Mouse (Mus musculus) 3T3-L1 (cell line): ENCODE data around the gene Anks1b.

ENCODE experiments used
- DNase-seq: peaks from one replicate; pipeline ENCODE4 v3.0.0-alpha.2; 2015; ENCODE audit warnings: low read depth, low spot score

Anks1b gene

GRCm38 (mm10) chr10:89974361-89974760 is 101.1 kb downstream of the Anks1b start:
- no peak for DNase-seq

GRCm38 (mm10) chr10:89975431-89975841 is 102.1 kb downstream of the Anks1b start:
- peak; percentile 27 for DNase-seq

DNA sequence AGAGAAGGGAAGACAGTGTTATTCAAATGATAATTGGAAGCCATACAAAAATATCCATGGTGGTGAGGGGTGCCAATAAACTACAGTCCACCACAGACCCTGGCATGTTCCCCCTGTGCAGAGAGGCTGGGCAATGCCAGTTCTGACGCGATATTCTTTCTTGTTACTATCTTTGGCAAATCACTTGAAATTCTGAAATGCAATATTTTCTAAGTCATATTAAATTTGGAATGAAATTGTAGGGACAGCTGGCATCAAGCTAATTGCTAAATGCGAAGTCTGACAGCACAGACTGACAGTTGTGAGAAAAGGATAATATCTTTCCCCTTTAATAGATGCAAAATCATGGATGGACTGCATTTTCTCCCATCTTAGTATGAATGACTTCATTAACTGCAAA is 103.3 kb downstream of the Anks1b start:
- no peak for DNase-seq

- no peak for DNase-seq
Measured at GRCm38 (mm10) chr10:89994171-89994570, 120.9 kb downstream of the Anks1b start.

DNA sequence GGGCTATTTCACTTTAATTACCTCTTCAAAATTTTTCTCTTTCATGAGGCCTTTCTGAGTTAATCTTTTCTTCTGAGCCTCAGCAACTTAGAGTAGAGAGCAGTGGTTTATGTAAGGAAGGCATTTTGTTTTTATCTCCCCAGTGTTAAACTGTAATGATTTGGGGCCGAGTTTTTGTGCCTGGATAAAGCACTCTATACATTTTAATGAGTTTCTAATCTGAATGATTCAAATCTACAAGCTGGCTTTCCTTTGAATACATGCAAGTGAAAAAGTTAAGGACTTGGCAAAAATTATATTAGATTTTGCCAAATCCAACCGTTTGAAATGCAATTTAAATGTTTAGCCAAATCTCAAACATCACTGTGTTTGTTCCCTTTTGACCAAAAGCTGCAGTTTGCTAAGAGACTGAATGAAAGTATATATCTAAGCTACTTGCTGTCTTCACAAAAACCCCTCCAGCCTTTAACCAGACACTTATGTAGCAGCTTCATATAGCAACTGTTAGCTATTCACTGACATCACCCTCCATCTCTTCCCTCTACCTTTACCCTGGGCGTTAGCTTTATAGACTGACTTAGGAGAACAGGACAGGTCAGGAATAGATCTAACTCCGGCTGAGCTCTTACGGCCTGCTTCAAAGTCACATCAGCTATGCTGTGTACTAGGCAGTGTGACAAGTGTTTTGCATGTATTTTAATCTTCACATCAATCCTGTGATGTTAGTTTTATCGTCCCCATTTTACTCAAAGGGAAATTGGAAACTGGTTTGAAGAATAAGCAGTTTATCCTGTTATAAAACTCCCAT is 122.5 kb downstream of the Anks1b start:
- DNase-seq = no peak

- no peak for DNase-seq
Measured at GRCm38 (mm10) chr10:90003980-90004729, 130.8 kb downstream of the Anks1b start.

GRCm38 (mm10) chr10:90004882-90005281 is 131.6 kb downstream of the Anks1b start:
- no peak for DNase-seq

- DNase-seq = no peak
Measured at GRCm38 (mm10) chr10:90033037-90033436, 159.7 kb downstream of the Anks1b start.

- peak; percentile 18 for DNase-seq
Measured at GRCm38 (mm10) chr10:90043287-90043686, 170.0 kb downstream of the Anks1b start.

DNA sequence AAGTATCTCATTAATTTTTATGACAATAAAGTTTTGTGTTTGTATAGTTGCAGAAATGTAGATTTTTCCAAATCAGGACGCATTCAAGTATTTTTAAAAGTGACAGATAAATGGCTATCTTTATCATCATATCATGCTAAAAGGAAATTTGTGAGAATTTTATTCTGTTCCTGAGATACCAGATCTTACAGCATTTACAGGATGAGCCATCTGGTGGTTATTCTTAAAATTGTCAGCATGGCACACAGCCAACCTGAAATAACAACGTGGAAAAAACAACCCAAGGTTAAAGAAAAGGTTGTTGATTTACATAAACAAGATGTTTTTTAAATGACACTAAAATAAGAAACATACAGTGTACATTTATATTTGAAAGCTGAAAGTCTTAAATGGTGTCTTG is 170.5 kb downstream of the Anks1b start:
- peak; percentile 70 for DNase-seq

DNA sequence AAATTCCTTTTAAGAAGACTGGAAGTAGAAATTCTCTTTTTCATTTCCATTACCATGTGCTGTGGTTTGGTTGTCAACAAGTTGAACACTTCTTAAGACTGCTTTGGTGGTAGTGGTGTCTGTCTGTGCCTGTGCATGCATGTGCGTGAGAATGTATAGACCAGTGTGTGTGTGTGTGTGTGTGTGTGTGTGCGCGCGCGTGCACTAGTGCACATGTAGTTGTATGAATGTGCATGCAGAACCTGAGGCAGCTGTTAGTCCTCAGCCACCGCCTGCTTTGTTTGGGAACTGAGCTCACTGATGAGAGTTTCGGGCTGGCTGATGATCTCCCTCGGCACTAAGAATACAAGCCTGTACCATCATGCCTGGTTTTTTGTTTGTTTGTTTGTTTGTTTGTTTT is 170.9 kb downstream of the Anks1b start:
- no peak for DNase-seq

- peak; percentile 71 for DNase-seq
Measured at GRCm38 (mm10) chr10:90068651-90069050, 195.3 kb downstream of the Anks1b start.

DNA sequence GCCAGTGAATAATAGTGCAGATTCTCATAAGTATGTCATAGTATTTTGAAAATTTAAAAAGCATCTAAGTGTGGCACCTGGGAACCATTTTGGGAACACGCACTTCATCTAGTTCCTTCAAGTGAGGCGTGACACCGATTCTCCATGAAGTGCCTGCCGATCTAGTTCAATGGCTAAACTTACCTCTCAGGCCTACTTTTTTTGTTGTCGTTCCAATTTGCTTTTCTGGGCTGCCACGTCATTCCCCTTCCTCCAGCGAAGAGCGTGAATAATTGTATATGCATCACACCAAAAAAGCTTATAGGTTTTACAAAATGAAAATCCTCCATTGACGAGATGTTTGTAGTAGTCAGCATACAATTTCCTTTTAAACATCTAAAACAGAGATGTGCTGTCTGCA is 204.6 kb downstream of the Anks1b start:
- no peak for DNase-seq

- peak; percentile 5 for DNase-seq
Measured at GRCm38 (mm10) chr10:90081151-90081550, 207.8 kb downstream of the Anks1b start.

DNA sequence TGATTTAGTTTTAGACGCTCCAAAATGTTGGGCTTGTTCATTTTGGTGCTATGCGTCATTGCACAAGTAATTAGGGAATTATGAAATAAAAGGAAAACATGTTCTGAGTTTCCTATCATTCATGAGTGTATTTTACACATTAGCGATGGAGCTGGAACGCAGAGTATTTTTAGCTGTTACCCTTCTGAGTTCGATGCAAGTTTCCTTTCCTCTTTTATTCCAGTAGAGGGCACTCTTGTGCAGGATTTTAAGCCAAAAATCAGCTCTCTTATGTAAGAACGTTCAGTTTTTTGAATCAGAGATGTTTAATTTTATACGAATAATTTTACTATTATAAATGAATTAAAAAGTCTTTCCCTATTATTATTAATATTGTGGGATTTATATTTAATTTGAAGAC is 208.3 kb downstream of the Anks1b start:
- peak; percentile 69 for DNase-seq

GRCm38 (mm10) chr10:90093877-90094276 is 220.6 kb downstream of the Anks1b start:
- no peak for DNase-seq

DNA sequence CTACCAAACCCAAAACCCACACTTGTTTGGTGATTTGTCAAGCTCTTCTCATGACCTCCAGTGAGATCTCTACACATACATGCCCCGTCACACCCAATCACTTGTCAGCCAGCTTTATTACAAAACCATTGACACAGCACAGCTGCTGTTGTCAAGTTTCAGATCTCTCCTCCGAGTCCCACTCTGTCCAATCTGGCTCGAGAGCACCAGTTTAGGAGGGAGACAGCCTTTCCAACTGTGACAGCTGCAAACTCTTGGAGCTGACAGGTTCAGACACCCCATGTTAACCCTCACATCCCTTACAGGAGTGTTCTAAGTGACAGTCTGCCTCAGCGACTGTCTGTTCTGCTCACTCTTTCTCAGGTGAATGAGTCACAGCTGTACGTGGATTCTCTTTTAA is 239.4 kb downstream of the Anks1b start:
- DNase-seq = no peak

- peak; percentile 75 for DNase-seq
Measured at GRCm38 (mm10) chr10:90116867-90117266, 243.6 kb downstream of the Anks1b start.

DNA sequence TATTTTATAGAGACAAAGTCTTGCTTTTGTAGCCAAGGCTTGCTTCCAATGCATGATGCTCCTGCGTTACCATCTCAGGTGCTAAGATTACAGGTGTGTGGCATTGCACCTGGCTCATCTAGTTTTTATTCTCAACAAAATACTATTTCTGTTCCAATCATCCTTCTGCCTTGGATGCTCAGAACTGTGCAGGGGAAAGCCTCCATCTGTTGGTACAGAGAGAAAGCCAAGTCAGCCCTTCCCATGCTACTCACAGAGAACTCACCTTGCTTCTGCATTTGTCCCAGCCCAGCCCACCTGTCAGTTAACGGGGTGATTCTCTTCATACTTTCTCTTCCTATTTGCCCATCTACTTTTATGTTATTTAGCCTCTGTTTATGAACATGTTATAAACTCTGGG is 244.5 kb downstream of the Anks1b start:
- no peak for DNase-seq

GRCm38 (mm10) chr10:90137538-90137937 is 264.2 kb downstream of the Anks1b start:
- DNase-seq = no peak

DNA sequence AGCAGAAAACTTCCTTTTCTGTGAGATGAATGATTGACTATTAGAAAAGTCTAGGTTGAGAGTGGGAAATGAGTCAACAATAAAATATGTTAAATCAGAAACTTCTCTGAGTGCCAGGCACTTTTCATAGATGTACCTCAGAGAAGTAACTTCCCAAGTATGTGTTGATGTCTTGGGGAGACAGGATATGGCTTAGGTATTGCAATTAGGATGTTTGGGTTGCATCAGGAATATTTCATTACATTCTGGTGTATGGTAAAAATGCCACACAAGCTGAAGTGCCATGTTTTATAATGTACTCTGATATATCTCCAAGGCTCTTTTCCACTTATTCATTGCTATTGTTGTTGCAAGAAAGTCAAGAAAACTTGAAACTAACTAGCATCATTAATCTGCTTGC is 267.6 kb downstream of the Anks1b start:
- peak; percentile 67 for DNase-seq

- DNase-seq = peak; percentile 60
Measured at GRCm38 (mm10) chr10:90144444-90144843, 271.1 kb downstream of the Anks1b start.

DNA sequence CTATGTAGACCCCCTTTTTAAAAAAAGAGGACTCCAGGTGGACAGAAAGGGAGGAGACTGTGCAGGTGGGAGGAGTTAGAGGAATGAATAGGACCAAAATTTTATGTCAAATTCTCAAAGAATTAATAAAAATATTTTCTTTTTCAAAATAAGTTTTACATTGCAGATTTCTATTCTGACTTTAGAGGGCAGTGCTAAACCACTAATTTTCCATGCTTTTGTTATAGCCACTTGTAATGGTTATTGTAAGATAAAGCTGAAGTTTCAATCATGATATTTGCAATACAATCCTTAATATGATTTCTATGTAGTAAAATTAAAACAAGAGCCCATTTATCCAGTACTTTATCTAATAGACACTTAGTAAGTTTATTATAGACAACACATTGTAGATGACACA is 278.2 kb downstream of the Anks1b start:
- DNase-seq = peak; percentile 27
